Mouse (Mus musculus): ENCODE results near the gene Zfyve26. TPM values are rescaled to one million over a fixed set of nuclear protein-coding genes. Genes with fewer than 3 reads are reported as not detected.

Gene Zfyve26
- total RNA-seq, 1 experiment from 2014 or later = 16.3 TPM

Other genes with a start within 250 kb of the Zfyve26 start
- gene Pigh, start 206.7 kb downstream of the Zfyve26 start, total RNA-seq (2017) = 23.6 and 25.6 TPM in 2 replicates
- gene Arg2, start 165.5 kb downstream of the Zfyve26 start, total RNA-seq (2017) = not detected in 2 replicates
- gene Vti1b, start 123.6 kb downstream of the Zfyve26 start, total RNA-seq (2017) = 147 and 182 TPM in 2 replicates
- 24.7 and 25.1 TPM in 2 replicates for gene Rdh11, start 104.0 kb downstream of the Zfyve26 start, total RNA-seq (2017)
- gene Rdh12, start 87.4 kb downstream of the Zfyve26 start, total RNA-seq (2017) = 0.73 and 5.1 TPM in 2 replicates
- gene Rad51b, start 978 bp upstream of the Zfyve26 start, total RNA-seq (2017) = 10.8 and 12.8 TPM in 2 replicates